Mouse (Mus musculus) urinary bladder, postnatal 4 days (tissue): Measurements from ENCODE around the gene Gcgr.
"Not testable (repeated sequence)": the region's sequence is repeated elsewhere in the genome, so short reads cannot be mapped to it uniquely, and the experiment has no call there.

ENCODE experiments used
- DNase-seq, 2 experiments: peaks; one replicate each; pipeline ENCODE4 v3.0.0; 2021 to 2022; ENCODE audit warnings: low spot score in 2 of 2

Gcgr gene

DNA sequence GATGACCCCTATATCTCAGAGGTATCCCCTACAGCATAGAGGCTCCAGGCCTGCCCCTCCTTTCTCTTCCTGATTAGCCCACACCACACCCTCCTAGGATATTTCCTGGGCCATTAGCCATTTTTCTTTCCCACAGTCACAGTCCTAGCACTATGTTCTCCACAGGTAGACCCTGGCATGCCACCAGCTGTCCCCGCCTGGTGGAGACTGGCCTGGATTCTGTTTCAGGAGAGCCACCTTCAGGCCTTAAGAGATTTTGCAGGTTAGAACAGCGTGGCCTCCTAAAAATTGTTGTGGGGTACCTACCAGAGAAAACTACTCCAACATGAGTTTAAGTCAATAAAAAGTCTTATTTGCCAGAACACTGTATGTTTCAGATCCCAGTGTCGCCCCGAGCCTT lies 23.6 kb upstream of the Gcgr start:
- DNase-seq: peak in 1 of 2 experiments; percentile 59

DNA sequence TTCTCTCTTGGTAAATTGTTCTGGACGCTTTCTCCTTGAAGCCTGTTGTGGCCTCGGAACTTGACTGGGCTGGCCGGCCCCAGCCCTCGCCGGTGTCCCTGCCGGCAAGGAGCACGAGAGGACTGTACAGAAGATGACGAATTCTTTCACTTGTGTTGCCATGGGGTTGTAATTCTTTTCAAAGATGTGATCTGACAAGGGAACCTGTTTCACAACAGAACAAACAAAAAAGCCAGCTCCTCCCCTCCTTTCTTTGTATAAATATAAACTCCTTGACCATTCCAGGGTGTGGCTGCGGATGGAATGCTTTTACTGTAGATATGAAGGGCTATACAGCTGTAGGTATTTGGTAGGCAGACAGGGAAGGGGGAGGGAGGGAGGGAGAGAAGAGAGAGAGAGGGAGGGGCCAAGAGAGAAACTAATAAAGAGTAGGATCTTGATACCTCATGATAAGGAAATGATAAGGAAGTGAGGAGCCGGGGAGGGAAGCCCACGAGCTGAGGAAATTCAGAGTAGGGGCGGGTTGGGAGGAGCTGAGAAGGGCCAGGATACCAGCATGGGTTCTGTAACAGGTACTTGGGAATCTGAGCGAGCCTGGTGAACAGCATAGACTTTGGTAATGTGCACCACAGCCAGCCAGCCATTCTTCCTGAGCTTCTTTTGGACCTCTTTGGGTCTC lies 22.7 kb upstream of the Gcgr start:
- no peak for DNase-seq

DNA sequence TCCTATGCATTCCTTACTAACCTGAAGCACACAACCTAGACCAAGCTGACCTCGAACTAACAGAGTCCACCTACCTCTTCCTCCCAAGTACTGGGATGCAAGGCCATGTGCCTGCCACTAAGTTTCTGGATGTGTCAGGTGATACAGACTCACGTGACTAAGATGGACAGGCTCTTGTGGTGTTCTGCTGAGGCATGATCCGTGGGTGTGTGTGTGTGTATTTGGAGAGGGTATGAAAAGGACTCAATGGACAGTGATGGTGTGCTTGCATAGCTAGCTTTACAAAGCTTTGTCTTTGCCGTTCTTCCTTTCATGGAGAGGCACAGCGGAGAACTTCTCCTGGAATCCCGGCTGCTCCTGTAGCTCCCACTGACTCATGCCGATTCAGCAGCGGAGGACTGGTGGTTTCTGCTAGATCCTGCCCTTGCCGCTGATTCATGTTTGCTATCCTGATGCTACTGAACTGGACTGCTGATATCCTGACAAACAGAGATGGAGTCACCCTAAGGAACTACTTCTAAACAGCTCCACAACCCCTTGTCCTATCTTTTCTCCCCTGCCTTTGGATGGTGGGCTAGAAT lies 22.1 kb upstream of the Gcgr start:
- no peak for DNase-seq

DNA sequence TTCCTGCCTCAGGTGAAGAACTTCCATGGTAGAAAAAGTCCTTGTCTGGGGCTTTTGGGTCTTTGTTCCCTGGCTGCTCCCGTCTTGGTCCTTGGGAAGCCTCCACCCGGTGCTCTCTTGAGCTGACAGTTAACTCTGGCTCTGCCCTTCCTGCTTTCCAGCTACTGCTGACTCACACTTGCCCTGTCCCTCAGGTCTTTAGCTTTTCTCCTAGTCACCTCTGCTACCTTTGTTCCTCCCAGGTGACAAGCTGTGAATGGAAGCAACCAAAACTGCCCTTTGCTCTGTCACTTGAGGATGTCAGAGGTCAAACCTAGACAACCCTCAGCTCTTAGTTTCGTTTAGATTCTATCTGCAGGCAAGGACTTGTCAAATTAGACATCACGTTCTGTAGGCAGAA lies 20.6 kb upstream of the Gcgr start:
- no peak for DNase-seq

DNA sequence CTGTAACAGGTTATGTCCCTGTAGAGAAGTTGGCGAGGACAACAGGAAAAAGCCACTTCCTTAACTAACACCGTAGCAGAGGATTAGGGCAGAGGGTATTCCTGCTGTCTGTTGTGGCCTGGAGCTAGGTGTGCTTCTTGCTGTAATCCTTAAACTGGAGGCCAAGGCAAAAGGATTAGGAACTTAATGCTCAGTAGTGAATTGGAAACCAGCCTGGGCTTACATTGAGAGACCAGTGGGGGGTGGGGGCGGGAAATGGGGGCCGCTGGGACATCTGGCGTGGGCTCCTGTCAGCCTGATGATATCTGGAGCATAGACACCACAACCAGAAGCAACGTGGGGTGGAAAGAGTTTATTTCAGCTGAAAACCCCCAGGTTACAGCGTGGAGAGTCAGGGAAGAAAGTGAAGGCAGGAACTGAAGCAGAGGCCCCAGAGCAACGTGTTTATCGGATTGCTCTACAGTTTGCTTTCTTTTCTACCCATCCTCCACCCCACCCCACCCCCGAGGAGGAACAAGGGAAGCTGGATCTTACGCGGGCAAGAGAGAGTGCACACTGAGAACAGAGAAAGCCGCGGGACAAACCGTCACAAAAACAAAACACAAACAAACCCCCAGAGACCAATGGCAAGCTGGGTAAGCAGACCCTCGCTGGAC lies 20.0 kb upstream of the Gcgr start:
- no peak for DNase-seq

DNA sequence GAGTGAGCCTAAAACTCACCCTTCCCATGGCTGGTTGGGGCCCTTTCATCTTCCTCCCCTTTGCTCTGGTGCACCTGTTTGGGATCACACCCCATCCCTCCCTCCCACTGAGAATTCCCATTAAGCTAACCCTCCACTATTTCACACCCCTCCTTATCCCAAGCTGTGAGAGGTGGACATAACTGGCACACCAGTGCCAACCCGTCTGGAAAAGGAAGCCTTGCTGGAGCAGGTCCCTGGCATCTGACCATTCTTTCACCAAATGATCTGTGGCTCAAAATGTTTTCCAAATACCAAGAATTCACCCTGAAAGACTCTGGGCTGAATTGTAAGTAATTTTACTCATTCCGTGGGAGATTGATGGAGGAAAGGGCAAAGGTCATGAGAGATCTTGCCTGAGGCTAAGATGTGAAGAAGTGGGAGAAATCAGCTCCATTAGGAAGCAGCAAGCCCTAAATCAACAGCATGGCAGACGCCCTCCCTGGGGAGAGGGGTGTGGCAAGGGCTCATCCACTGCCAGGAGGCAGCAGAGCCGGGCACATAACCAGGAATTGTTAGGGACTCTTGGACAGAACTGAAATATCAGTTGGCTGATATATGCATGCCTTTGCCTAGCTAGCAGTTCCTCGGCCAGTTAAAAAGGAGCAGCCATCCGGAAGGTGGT lies 17.6 kb upstream of the Gcgr start:
- DNase-seq: no peak

DNA sequence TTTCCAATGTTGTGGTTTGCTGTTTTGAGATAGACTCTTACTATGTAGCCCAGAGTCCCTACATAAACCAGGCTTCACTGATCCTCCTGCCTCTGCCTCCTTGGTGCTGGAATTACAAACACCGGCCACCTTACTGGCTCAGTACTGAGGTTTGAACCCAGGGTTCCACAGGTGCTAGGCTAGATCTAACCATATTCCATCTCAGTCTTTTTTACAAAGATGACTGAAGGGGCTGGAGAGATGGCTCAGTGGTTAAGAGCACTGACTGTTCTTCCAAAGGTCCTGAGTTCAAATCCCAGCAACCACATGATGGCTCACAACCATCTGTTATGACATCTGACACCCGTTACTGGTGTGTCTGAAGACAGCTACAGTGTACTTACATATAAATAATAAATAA lies 16.2 kb upstream of the Gcgr start:
- not testable (repeated sequence) for DNase-seq

DNA sequence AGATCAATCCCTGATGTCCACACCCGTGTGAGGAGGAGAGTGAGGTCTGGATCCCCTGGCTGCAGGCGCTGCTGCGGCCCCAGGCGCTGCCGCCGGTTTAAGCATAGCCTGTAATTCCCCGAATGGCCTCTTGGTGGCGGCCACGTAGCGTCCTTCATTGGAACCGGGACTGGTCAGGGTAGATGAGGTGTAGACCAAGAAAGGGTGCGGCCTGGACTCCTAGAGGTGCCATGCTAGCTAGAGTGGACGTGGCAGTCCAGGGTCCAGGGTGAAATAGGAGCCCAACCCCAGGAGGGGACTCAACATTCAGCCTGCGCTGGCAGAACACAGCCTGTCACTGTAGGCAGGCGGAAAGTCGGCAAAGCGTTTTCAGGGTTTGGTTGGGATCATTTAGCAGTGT lies 14.9 kb upstream of the Gcgr start:
- DNase-seq: peak; percentile 83 to 92

DNA sequence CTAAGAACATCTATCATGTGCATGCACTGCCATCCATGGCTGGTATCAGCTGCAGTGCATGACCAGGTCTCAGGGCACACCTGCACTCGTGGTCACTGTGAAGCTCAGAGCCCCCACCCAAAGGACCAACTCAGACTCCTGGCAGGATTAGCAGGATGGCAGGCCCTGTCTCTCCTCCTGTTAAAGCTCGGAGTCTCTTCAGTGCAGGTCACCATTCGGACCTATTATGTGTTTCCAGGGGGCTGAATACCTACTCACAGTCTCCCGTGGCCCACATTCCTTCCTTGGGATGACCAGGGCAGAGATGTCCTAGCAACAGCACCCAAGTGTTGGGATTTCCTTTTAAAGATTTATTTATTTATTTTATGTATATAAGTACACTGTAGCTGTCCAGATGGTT lies 13.4 kb upstream of the Gcgr start:
- DNase-seq: no peak

DNA sequence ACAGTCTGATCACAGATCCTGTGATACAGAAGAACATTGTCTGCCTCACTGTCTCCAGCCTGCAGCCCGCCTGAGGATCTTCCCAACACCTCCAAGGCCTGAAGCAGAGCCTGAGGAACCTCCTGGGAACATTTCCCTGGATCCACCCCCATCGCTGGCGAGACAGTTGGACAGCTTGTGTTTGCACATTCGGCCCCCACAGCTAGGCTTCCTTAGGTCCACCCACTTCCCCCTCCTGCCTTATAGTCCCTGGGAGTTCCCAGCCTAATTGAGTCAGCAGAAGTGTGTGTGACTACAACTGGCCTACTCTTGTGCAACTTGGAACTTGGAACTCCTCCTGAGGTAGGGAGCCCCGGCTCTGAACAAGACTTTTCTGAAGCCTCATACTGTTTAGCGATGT lies 12.5 kb upstream of the Gcgr start:
- DNase-seq: peak in 1 of 2 experiments; percentile 52

DNA sequence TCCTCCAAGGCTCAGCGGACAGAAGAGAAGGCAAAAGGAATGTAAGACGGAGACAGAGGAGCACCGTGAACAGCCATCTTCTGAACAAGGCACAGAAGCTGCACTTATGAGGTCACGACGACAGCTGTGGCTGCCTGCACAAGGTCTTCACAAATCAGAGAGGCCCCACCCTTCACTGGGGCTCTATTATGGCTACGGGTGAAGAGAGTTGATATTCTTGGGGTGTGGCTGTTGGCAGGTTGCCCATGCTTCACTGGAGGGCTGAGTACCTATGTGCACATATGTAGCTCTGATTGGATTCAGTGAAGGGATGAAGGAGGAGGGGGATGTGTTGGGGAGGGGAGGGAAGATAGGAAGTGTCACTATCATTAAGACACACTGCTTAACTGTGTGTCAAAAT lies 11.9 kb upstream of the Gcgr start:
- DNase-seq: no peak

DNA sequence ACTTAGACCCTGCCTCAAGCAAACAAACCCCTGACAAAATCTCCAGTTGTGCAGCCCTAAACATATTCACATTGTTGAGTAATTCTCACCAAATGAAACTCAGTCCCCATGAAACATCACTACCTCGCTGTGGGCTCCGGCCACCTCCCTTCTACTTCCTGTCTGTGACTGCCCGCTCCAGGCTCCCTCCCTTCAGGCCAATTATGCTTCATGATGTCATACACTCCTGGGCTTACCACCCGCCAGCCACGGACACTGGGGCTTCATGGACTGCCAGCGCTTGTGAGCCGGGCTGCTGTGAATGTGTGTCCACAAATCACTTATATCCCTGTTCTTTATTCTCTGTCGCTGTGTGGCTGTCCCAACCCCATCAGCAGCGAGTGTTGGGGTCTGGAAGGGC lies 10.8 kb upstream of the Gcgr start:
- DNase-seq: no peak

DNA sequence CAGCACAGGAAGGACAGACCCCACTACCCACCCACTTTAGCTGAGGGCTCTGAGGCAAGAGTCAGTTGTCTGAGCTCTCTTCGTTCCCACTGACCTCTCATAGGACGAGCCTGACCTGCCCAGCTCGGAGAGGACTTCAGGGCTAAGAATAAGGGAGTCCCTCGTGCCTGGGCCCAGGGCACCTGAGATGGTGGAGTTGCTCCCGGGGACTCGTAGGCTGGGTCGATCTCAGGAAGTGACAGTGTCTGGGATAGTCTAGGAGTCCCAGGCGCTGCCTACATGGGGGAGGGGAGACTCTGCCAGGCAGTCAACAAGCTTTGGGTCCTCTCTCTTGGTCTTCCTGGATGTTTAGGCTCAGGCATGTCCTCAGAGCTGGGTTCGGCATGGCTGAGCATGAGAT lies 10.0 kb upstream of the Gcgr start:
- no peak for DNase-seq

DNA sequence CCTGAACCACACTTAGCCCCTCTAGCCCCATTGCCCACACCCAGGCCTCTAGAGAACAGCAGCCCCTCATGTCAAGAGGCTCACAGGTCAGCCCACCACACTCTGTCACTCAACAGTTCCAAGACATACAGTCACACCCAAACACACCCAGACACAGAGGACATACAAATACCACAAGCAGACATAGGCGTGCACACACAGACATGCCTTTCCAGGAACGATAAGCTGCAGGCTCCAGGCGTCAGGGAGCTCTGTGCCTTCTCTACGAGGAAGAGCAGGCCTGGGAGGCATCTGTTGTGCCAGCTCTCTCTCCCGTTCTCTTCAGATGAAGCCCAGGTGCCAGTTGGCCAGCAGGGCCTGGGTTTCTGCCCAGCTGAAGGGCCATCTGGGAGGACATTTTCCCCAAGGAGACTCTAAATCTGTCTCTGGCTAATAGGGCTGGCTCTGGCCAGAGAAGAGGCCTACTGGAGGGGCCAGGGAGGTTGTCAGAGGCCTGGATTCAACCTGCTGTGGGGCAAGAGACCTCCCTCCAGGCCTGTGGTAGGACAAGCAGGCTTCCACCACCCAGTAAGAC lies 9.4 kb upstream of the Gcgr start:
- no peak for DNase-seq

DNA sequence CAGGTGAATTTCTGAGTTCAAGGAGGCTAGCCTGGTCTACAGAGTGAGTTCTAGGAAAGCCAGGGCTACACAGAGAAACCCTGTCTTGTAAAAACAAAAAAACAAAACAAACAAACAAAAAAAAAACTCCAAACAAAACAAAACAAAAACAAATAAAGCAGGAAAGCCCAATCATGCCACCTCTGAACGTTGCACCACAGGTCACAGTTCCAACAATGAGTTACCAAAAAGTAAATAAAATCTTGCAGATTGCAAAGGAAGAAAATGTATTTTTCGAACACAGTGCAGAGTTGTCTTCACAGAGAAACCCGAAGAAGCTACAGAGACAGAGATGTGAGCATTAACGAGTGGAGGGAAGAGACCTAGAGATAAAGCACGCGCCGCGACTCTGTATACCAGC lies 7.9 kb upstream of the Gcgr start:
- no peak for DNase-seq

DNA sequence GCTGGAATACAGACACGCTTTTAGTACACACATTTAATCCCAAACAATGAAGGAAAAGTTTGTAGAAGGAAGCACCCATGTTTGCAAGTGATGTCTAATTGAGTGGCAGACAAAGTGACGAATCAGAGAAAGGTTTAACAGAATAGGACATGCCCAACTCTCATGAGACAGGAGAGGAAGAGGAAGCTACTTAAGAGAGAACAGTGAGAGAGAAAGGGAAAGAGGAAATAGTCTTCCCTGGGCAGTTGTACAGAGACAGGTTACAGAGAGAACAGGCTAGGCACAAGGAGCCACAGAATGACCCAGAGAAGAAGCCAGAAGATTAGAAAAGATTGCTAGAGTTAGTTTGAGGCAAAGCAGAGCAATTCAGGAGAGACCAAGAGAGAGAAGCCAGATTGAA lies 4.5 kb upstream of the Gcgr start:
- DNase-seq: no peak

DNA sequence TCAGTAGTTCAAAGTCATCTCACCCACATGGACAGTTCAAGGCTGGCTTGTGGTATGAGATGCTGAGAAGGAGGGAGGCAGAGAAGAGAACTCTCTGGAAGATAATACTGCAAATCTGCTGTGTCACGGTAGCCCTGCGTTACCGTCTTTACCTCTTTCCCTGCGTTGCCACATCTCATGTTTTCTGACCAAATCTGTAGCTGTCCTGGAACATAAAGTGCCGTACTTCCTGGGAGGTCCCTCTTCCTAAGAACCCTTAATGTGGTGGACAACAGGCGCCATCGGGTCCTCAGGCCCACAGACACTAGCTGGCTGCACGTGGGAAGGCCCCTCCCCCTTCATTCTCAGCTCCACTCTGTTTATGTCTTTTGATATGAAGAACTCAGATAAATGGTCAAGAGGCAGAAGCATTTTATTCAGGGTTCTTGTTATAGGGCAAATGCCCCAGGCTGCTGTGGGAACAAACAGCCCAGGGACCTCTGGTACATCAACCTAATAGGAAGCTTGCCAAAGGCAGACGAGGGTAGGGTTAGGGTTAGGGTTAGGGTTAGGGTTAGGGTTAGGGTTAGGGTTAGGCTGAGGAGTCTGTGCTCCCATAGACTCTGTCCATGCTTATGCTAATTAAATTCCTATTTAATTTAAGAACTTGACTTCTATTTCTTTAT lies 2.7 kb upstream of the Gcgr start:
- DNase-seq: no peak

DNA sequence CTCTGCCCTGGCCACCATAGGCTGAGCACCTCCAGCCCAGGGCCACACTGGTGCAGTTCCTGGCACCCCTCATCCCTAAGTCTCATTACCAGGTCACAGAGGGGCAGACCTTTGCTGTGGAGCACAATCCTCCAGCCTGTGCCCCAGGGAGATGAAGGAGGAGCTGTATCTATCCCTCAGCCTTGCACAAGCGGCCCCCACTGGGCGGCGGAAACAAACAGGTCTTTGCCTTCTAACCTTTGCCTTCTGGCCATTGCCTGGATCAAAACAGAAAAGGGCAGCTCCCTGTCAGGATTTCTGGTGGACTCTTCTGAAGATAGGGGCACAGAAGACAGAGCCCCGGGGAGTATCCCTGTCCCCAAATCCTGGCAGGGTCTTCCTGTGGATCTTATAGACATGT lies 1.6 kb upstream of the Gcgr start:
- no peak for DNase-seq

DNA sequence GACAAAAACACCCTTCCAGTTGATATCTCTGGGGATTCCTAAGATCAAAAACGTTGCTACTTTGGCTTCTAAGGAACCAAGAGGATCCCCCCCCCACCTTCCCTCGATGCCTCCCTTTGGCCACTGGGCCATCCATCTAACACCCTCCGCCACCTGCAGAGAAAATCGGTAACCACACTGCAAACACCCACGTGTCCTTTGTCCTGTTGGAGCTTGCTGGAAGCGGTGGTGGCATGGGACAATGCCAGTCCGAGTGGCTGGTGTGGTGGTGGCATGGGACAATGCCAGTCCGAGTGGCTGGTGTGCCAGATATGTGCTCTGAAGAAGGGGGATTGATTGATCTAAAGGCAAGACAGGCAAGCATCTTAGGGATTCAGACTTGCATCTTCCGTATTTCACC lies 1.1 kb downstream of the Gcgr start:
- DNase-seq: no peak

DNA sequence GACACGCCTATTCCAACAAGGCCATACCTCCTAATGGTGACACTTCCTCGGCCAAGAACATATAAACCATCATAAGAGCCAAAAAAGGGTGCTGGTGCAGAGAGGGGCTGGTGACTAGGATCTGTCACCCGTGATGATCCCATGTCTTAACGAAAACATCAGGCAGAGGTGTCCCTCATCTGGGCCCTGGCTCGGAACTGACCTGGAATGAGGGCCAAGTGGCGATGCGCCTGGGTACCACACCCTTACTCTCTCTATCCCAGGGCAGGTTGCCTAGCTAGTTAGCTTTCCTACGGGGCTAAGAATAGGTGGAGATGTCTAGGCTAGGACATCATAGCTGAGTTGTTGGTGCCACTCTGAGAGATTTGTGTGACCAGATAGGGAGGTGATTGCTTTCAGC lies 3.6 kb downstream of the Gcgr start:
- no peak for DNase-seq

DNA sequence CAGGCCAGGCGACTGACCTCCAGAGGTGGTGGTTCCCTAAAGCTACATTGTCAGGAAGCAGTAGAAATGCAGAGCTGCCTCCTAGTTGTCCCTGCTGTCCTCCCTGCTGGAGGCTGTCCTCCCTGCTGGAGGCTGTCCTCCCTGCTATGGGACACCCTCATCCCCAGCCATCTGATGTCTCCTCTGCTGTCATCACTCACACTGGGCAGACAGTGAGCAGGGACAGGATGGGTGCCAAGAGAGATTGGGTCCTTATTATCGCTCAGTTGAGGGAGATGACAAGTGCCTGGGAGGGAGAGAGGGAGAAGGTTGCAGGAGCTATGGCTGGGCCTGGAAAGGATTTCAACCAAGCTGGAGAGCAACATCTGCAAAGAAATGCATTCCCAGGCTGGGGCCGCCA lies 4.6 kb downstream of the Gcgr start:
- no peak for DNase-seq

DNA sequence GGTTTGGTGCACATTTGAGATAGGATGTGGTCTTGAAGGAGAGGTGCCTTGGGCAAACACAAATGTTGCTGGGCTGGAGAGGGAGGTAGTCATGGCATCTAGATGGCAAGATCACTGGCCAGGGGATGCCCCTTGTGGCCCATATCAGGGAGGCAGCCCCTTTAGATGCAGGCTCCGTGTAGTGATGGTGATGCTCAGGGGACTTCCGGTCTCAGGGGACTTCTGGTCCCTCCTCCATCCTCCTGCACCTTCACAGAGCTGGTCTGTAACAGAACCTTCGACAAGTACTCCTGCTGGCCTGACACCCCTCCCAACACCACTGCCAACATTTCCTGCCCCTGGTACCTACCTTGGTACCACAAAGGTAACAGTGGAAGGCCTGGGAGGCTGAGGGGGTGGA lies 5.3 kb downstream of the Gcgr start:
- DNase-seq: no peak
